16 mouse cellular contexts compared by ENCODE assay signal in the genomic region with DNA sequence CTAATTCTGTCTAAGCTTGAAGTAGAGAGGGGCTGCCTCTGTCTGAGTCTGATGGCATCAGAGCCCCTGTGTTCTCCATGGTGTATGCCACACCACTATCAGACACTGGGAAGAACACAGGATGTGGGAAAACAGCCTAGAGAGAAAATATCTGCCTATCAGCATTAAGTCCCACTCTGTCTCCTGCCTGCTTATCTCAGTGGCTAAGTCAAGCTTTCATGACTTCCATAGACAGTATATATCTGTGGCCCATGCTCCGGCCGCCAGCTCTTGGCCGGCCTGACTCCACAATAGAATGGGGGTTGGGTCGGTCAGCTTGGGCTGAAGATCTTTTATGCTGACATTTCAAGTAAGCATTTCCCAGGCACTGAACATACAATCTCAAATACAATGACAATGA.
"Had no signal": no experiment of that assay in that cellular context is flagged by ENCODE, and none has a peak within 500 bp of the region (broad histone marks: within the 10 kb centered on the region; RNA-seq: fewer than 3 reads in every experiment).

No protein-coding gene starts in this region.

- H3K36me3 ChIP-seq: midbrain, embryonic 13.5 days; midbrain, embryonic 15.5 days; neural tube, embryonic 12.5 days; stomach, embryonic 15.5 days had no signal

- DNase-seq: liver, postnatal 0 days; lung, adult 2 months; lung, postnatal 14 days; lung, postnatal 36 days; right cerebral cortex, postnatal 14 days; thymus, adult 2 months; thymus, postnatal 25 days; thymus, postnatal 4 days had no signal

- H3K4me1 ChIP-seq: megakaryocyte, embryonic 14.5 days; midbrain, embryonic 13.5 days; midbrain, embryonic 15.5 days; neural tube, embryonic 12.5 days; stomach, embryonic 15.5 days had no signal

- H3K9me3 ChIP-seq: midbrain, embryonic 13.5 days; midbrain, embryonic 15.5 days; neural tube, embryonic 12.5 days; stomach, embryonic 15.5 days had no signal

- H3K9ac ChIP-seq: liver, postnatal 0 days; midbrain, embryonic 13.5 days; midbrain, embryonic 15.5 days; neural tube, embryonic 12.5 days; stomach, embryonic 15.5 days had no signal

- ATAC-seq: liver, postnatal 0 days; midbrain, embryonic 13.5 days; midbrain, embryonic 15.5 days had no signal

- H3K27ac ChIP-seq: macrophage; midbrain, embryonic 13.5 days; midbrain, embryonic 15.5 days; neural tube, embryonic 12.5 days; stomach, embryonic 15.5 days; stomach, postnatal 0 days had no signal

- H3K4me2 ChIP-seq: midbrain, embryonic 11.5 days; midbrain, embryonic 13.5 days; midbrain, embryonic 15.5 days; neural tube, embryonic 12.5 days; stomach, embryonic 15.5 days had no signal

- H3K27me3 ChIP-seq: megakaryocyte, embryonic 14.5 days; midbrain, embryonic 13.5 days; midbrain, embryonic 15.5 days; neural tube, embryonic 12.5 days; stomach, embryonic 15.5 days had no signal

- H3K4me3 ChIP-seq: megakaryocyte, embryonic 14.5 days; midbrain, embryonic 13.5 days; midbrain, embryonic 15.5 days; neural tube, embryonic 12.5 days; stomach, embryonic 15.5 days had no signal
